Mouse (Mus musculus) neural tube, embryonic 13.5 days (tissue): ENCODE measurements around the gene Cish. TPM values are rescaled to one million over a fixed set of nuclear protein-coding genes. Genes with fewer than 3 reads are reported as not detected.
A peak's percentile ranks its signal among the peaks of the same experiment; 100 is the strongest.

Source experiments
- ATAC-seq: fragments of 200-750 bp; cut with Nextera tagmentation; 2 replicates; pipeline ENCODE4 v1.8.0; 2017; ENCODE audit warnings: low read depth, mild to moderate bottlenecking, moderate TSS enrichment, moderate library complexity
- H3K27ac ChIP-seq: fragments of 300-500 bp; sonication (generic); replicated peaks from 2 replicates; pipeline ENCODE4 v1.5.1; 2015; ENCODE audit warnings: moderate library complexity, mild to moderate bottlenecking, inconsistent platforms
- H3K27me3 ChIP-seq: fragments of 300-500 bp; sonication (generic); 2 replicates; pipeline ENCODE4 v1.6.1; 2015; ENCODE audit warnings: mild to moderate bottlenecking, inconsistent platforms
- H3K36me3 ChIP-seq: fragments of 300-500 bp; sonication (generic); 2 replicates; pipeline ENCODE4 v1.6.1; 2015; ENCODE audit warnings: mild to moderate bottlenecking, inconsistent platforms
- H3K4me1 ChIP-seq: fragments of 300-500 bp; sonication (generic); replicated peaks from 2 replicates; pipeline ENCODE4 v1.6.1; 2015; ENCODE audit warnings: inconsistent platforms
- H3K4me2 ChIP-seq: fragments of 300-500 bp; sonication (generic); 2 replicates; pipeline ENCODE4 v1.6.1; 2015; ENCODE audit warnings: inconsistent platforms, mild to moderate bottlenecking, moderate library complexity
- H3K4me3 ChIP-seq: fragments of 300-500 bp; sonication (generic); 2 replicates; pipeline ENCODE4 v1.5.1; 2015; ENCODE audit warnings: mild to moderate bottlenecking, inconsistent platforms
- H3K9ac ChIP-seq: fragments of 300-500 bp; sonication (generic); 2 replicates; pipeline ENCODE4 v1.6.1; 2015; ENCODE audit warnings: moderate library complexity, mild to moderate bottlenecking, inconsistent platforms
- H3K9me3 ChIP-seq: fragments of 300-500 bp; sonication (generic); 2 replicates; pipeline ENCODE4 v1.6.1; 2016; ENCODE audit warnings: inconsistent platforms
- WGBS: fragments of 180-500 bp; shearing (Covaris S2); methylation state at CpG from one replicate; pipeline ENCODE4 v1.1.7; 2015; 5-methylcytosine and 5-hydroxymethylcytosine counted together
- polyA plus RNA-seq: library from polyadenylated mRNA; unstranded; fragments of >200 nt; fragmentation: Nextera tagmentation; extraction: Ambion mirVana; gene quantifications from 2 replicates; pipeline ENCODE4 v1.2.1, GENCODE M21; 2015

Cish gene
- polyA plus RNA-seq, 1 experiment from 2014 or later, result 8.7 TPM

DNA sequence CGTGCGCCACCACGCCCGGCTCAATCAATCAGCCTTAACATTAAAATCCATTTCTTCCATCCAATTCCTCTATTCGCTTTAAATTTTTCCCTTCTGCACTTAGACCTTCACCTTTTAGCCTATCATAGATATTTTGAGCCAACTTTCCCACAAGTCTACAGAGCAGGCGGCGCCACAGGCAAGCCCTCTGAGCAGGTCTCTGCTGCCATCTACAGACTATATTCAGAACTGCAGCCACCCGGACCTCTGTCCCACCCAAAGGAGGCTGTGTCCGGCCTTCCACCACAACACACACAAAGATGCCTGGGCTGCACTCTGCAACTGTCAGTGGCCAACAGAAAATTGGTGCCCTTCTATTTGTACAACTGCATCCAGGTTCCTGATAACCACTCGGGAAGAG lies 4.9 kb upstream of the Cish start:
- no peak overlapping the region for H3K27ac ChIP-seq
- no peak overlapping the region for H3K4me3 ChIP-seq
- no peak overlapping the region for H3K4me2 ChIP-seq
- peaks cover 12% of the 10 kb centered on the region for H3K4me1 ChIP-seq
- H3K27me3 ChIP-seq, result peaks cover 43% of the 10 kb centered on the region
- no peak for ATAC-seq
- H3K36me3 ChIP-seq, result no peaks in the 10 kb centered on the region
- H3K9ac ChIP-seq, result no peak overlapping the region
- 29% methylated on average over 10 of the region's 10 CpGs for WGBS
- no peaks in the 10 kb centered on the region for H3K9me3 ChIP-seq

GRCm38 (mm10) chr9:107294249-107294648 lies 1.6 kb upstream of the Cish start:
- Histone ChIP-seq H3K27ac (no peak overlapping the region), H3K36me3 (no peaks in the 10 kb centered on the region), H3K4me1 (peaks cover 34% of the 10 kb centered on the region), H3K4me3 (no peak overlapping the region), H3K9me3 (no peaks in the 10 kb centered on the region), H3K4me2 (no peak overlapping the region), H3K9ac (no peak overlapping the region), H3K27me3 (peaks cover 31% of the 10 kb centered on the region)
- 5% methylated on average over 6 of the region's 6 CpGs for WGBS
- ATAC-seq, result no peak

GRCm38 (mm10) chr9:107295616-107296015 lies 210 bp upstream of the Cish start:
- Histone ChIP-seq H3K36me3 (peaks cover 5% of the 10 kb centered on the region; the same call in 1 of the 2 replicates), H3K4me3 (peak overlapping the region; percentile 77; the same call in 1 of the 2 replicates), H3K4me2 (peak overlapping the region; percentile 91), H3K9me3 (no peaks in the 10 kb centered on the region), H3K27ac (no peak overlapping the region), H3K9ac (no peak overlapping the region), H3K27me3 (peaks cover 18% of the 10 kb centered on the region), H3K4me1 (peaks cover 28% of the 10 kb centered on the region)
- WGBS, result 88% methylated on average over 4 of the region's 4 CpGs
- ATAC-seq, result no peak

- ATAC-seq, result peak; percentile 33
- no peaks in the 10 kb centered on the region for H3K9me3 ChIP-seq
- H3K4me2 ChIP-seq, result peak overlapping the region; percentile 91
- peaks cover 9% of the 10 kb centered on the region for H3K36me3 ChIP-seq
- H3K4me3 ChIP-seq, result peak overlapping the region; percentile 77
- no peak overlapping the region for H3K27ac ChIP-seq
- 12% methylated on average over 14 of the region's 14 CpGs for WGBS
- peaks cover 18% of the 10 kb centered on the region for H3K27me3 ChIP-seq
- peaks cover 28% of the 10 kb centered on the region for H3K4me1 ChIP-seq
- peak overlapping the region; percentile 67 for H3K9ac ChIP-seq
Observed at GRCm38 (mm10) chr9:107296041-107296440, 215 bp downstream of the Cish start.

DNA sequence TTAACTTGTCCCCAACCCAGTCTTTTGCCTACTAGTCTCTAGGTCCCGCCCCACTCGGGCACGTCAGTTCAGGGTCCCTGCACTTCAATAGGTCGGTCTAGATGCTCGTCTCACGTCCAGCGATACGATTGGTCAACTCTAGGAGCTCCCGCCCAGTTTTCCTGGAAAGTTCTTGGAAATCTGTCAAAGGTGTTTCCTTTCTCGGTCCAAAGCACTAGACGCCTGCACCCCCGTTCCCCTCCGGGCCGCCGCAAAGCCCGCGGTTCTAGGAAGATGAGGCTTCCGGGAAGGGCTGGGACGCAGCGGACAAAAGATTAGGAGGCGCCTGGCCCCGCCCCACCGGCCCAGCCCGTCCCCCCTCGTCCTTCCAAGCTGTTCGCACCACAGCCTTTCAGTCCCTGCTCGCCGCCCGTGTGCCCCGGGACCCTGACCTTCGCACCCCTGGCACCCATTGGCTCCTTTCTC lies 707 bp downstream of the Cish start:
- H3K27me3 ChIP-seq, result peaks cover 18% of the 10 kb centered on the region
- 2% methylated on average over 31 of the region's 31 CpGs for WGBS
- H3K36me3 ChIP-seq, result peaks cover 14% of the 10 kb centered on the region
- peaks cover 28% of the 10 kb centered on the region for H3K4me1 ChIP-seq
- H3K27ac ChIP-seq, result peak overlapping the region; percentile 56
- ATAC-seq, result peak; percentile 96
- H3K4me2 ChIP-seq, result peak overlapping the region; percentile 91
- peak overlapping the region; percentile 77 for H3K4me3 ChIP-seq
- no peaks in the 10 kb centered on the region for H3K9me3 ChIP-seq
- H3K9ac ChIP-seq, result peak overlapping the region; percentile 84

GRCm38 (mm10) chr9:107297059-107297458 lies 1.2 kb downstream of the Cish start:
- H3K9ac ChIP-seq, result peak overlapping the region; percentile 84
- peaks cover 18% of the 10 kb centered on the region for H3K27me3 ChIP-seq
- peaks cover 19% of the 10 kb centered on the region for H3K36me3 ChIP-seq
- peak; percentile 37 for ATAC-seq
- 13% methylated on average over 16 of the region's 16 CpGs for WGBS
- H3K4me1 ChIP-seq, result peaks cover 28% of the 10 kb centered on the region
- no peaks in the 10 kb centered on the region for H3K9me3 ChIP-seq
- peak overlapping the region; percentile 56 for H3K27ac ChIP-seq
- H3K4me3 ChIP-seq, result peak overlapping the region; percentile 77
- peak overlapping the region; percentile 91 for H3K4me2 ChIP-seq

DNA sequence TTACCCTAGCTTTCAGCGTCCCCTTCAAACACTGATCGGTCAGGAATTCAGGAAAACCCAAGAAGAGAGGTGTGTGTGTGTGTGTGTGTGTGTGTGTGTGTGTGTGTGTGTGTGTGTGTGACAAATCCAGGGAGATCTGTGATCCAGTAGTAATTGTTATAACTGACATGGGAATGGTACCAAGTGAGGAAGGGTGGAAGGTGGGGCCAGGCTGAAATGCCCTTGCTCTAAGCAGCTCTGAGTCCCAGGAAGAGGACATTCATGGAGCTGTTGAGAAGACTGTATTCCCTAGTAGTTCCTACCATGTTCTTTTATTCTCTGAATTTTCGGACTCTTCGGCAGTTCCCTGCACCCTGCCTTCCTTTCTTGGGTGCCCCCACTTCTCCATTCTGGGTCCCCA lies 1.8 kb downstream of the Cish start:
- 85% methylated on average over 4 of the region's 4 CpGs for WGBS
- Histone ChIP-seq H3K9ac (peak overlapping the region; percentile 84), H3K4me2 (peak overlapping the region; percentile 91), H3K27ac (no peak overlapping the region), H3K27me3 (peaks cover 14% of the 10 kb centered on the region), H3K36me3 (peaks cover 21% of the 10 kb centered on the region), H3K9me3 (no peaks in the 10 kb centered on the region), H3K4me1 (peaks cover 28% of the 10 kb centered on the region), H3K4me3 (peak overlapping the region; percentile 77)
- no peak for ATAC-seq

DNA sequence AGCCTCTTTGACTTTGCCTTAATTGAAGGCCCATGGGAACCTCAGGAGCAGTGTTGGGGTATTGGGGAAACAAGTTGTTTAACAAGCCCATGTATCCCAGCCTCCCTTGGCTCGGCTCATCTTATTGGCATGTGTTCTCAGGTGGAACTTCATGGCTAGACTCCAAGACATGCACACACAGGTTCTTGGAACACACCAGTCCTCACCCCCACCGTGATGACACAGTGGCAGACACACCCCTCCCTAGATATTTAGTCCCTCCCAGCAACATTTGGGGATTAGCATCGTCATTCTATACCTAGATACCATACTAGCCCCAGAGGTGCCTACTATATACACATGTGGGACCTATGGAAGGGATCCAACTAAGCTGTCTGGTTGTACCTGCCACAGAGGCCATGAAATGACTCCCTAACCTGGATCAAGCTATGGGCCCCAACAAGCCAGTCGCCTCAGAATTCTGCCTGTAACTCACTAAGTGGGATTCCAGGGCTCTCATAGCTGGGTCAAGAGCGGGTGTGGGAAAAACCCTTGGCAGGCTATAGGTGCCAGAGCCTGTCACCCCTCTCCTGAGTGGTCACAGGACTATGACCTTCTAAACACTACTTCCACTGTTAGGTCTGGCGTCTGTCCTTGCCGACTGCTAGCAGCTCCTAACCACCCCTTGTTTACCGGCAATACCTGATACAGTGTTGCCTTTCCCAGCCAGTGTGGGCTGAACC lies 2.4 kb downstream of the Cish start:
- no peak overlapping the region for H3K27ac ChIP-seq
- no peak for ATAC-seq
- peaks cover 21% of the 10 kb centered on the region for H3K36me3 ChIP-seq
- no peaks in the 10 kb centered on the region for H3K9me3 ChIP-seq
- no peak overlapping the region; the same call in 1 of the 2 replicates for H3K4me3 ChIP-seq
- peaks cover 28% of the 10 kb centered on the region for H3K4me1 ChIP-seq
- peaks cover 8% of the 10 kb centered on the region for H3K27me3 ChIP-seq
- H3K9ac ChIP-seq, result no peak overlapping the region
- 90% methylated on average over 8 of the region's 8 CpGs for WGBS
- H3K4me2 ChIP-seq, result peak overlapping the region; percentile 91

DNA sequence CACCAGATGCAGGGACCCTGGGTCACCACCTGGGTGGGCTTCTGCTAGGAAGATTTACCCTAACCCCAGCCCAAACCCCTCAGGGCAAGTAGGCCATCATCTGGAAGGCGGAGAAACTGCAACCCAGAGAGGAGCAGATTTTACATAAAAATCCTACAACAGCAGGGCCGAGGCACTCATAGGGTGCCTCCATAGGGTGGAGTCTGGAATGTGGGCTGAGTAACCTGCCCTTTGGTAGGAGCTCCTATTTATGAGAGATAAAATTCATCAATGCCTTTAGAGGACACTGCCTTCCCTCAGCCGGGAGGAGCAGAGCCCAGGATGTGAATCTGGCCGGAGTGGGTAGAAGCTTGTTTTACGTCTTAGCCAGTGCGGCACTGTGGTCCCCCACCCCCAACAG lies 3.0 kb downstream of the Cish start:
- Histone ChIP-seq H3K4me1 (peaks cover 28% of the 10 kb centered on the region), H3K27ac (no peak overlapping the region), H3K9ac (no peak overlapping the region), H3K4me2 (no peak overlapping the region), H3K4me3 (no peak overlapping the region), H3K36me3 (peaks cover 21% of the 10 kb centered on the region), H3K27me3 (peaks cover 7% of the 10 kb centered on the region), H3K9me3 (no peaks in the 10 kb centered on the region)
- WGBS, result 88% methylated on average over 6 of the region's 6 CpGs
- no peak for ATAC-seq

GRCm38 (mm10) chr9:107299783-107300182 lies 4.0 kb downstream of the Cish start:
- H3K27ac ChIP-seq, result no peak overlapping the region
- H3K27me3 ChIP-seq, result peaks cover 7% of the 10 kb centered on the region
- peaks cover 28% of the 10 kb centered on the region for H3K4me1 ChIP-seq
- no peak overlapping the region for H3K9ac ChIP-seq
- no peaks in the 10 kb centered on the region for H3K9me3 ChIP-seq
- ATAC-seq, result no peak
- peaks cover 21% of the 10 kb centered on the region for H3K36me3 ChIP-seq
- no peak overlapping the region for H3K4me3 ChIP-seq
- H3K4me2 ChIP-seq, result no peak overlapping the region
- WGBS, result 91% methylated on average over 7 of the region's 7 CpGs

DNA sequence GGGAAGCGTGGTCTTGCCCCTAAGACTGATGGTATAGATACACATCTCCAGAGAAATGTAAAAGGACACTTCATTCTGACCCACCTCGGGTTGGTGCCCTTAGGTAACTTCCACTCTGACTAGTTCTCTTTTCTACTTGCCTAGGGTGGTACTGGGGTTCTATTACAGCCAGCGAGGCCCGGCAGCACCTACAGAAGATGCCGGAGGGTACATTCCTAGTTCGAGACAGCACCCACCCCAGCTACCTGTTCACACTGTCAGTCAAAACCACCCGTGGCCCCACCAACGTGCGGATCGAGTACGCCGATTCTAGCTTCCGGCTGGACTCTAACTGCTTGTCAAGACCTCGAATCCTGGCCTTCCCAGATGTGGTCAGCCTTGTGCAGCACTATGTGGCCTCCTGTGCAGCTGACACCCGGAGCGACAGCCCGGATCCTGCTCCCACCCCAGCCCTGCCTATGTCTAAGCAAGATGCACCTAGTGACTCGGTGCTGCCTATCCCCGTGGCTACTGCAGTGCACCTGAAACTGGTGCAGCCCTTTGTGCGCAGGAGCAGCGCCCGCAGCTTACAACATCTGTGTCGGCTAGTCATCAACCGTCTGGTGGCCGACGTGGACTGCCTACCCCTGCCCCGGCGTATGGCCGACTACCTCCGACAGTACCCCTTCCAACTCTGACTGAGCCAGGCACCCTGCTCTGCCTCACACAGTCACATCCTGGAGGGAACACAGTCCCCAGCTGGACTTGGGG lies 4.6 kb downstream of the Cish start:
- no peak for ATAC-seq
- no peak overlapping the region for H3K27ac ChIP-seq
- H3K36me3 ChIP-seq, result peaks cover 21% of the 10 kb centered on the region
- H3K4me1 ChIP-seq, result peaks cover 28% of the 10 kb centered on the region
- H3K4me3 ChIP-seq, result no peak overlapping the region
- no peak overlapping the region for H3K9ac ChIP-seq
- H3K27me3 ChIP-seq, result peaks cover 5% of the 10 kb centered on the region
- 92% methylated on average over 30 of the region's 30 CpGs for WGBS
- no peak overlapping the region for H3K4me2 ChIP-seq
- no peaks in the 10 kb centered on the region for H3K9me3 ChIP-seq

- no peak for ATAC-seq
- no peak overlapping the region for H3K9ac ChIP-seq
Observed at GRCm38 (mm10) chr9:107301554-107302331, 5.9 kb downstream of the Cish start.

More at GRCm38 (mm10) chr9:107301554-107302331, 5.9 kb downstream of the Cish start:
- Histone ChIP-seq H3K4me1 (peaks cover 22% of the 10 kb centered on the region), H3K9me3 (no peaks in the 10 kb centered on the region), H3K27ac (no peak overlapping the region), H3K4me2 (no peak overlapping the region), H3K27me3 (no peaks in the 10 kb centered on the region), H3K4me3 (no peak overlapping the region), H3K36me3 (peaks cover 21% of the 10 kb centered on the region)
- whole genome bisulfite sequencing, result 86% methylated on average over 17 of the region's 17 CpGs
